Mouse (Mus musculus) forebrain, embryonic 16.5 days (tissue): ENCODE measurements around the gene Prss28. TPM values are rescaled to one million over a fixed set of nuclear protein-coding genes. Genes with fewer than 3 reads are reported as not detected.

Source experiments
- ATAC-seq: fragments of 200-750 bp; cut with Nextera tagmentation; 2 replicates; pipeline ENCODE4 v1.8.0; 2017; ENCODE audit warnings: mild to moderate bottlenecking, moderate library complexity
- H3K27ac ChIP-seq: fragments of 300-500 bp; sonication (generic); 2 replicates; pipeline ENCODE4 v1.5.1; 2014; ENCODE audit warnings: low read length, control low read depth
- H3K27me3 ChIP-seq: fragments of 300-500 bp; sonication (generic); replicated peaks from 2 replicates; pipeline ENCODE4 v1.6.1; 2014; ENCODE audit warnings: low read length; ENCODE audit not compliant: control insufficient read depth, insufficient read depth
- H3K36me3 ChIP-seq: fragments of 300-500 bp; sonication (generic); 2 replicates; pipeline ENCODE4 v1.6.1; 2014; ENCODE audit not compliant: control insufficient read depth, insufficient read depth
- H3K4me1 ChIP-seq: fragments of 300-500 bp; sonication (generic); replicated peaks from 2 replicates; pipeline ENCODE4 v1.6.1; 2014; ENCODE audit warnings: low read length; ENCODE audit not compliant: control insufficient read depth, insufficient read depth
- H3K4me2 ChIP-seq: fragments of 300-500 bp; sonication (generic); 2 replicates; pipeline ENCODE4 v1.6.1; 2014; ENCODE audit warnings: mild to moderate bottlenecking, low read length, control low read depth
- H3K4me3 ChIP-seq: fragments of 300-500 bp; sonication (generic); replicated peaks from 2 replicates; pipeline ENCODE4 v1.5.1; 2014; ENCODE audit warnings: mild to moderate bottlenecking, low read length, control low read depth
- H3K9ac ChIP-seq: fragments of 300-500 bp; sonication (generic); replicated peaks from 2 replicates; pipeline ENCODE4 v1.6.1; 2014; ENCODE audit warnings: low read depth, low read length, control low read depth
- H3K9me3 ChIP-seq: fragments of 300-500 bp; sonication (generic); 2 replicates; pipeline ENCODE4 v1.6.1; 2016; ENCODE audit warnings: low read length; ENCODE audit not compliant: control insufficient read depth
- WGBS: fragments of 180-500 bp; shearing (Covaris S2); extraction: QIAGEN DNeasy Blood & Tissue Kit; methylation state at CpG from one replicate; pipeline ENCODE4 v1.1.7; 2014; 5-methylcytosine and 5-hydroxymethylcytosine counted together
- polyA plus RNA-seq: library from polyadenylated mRNA; unstranded; fragments of >200 nt; fragmentation: Nextera tagmentation; extraction: Ambion mirVana; gene quantifications from 2 replicates; pipeline ENCODE4 v1.2.1, GENCODE M21; 2015

The Prss28 gene
- polyA plus RNA-seq, 1 experiment from 2014 or later, result not detected

DNA sequence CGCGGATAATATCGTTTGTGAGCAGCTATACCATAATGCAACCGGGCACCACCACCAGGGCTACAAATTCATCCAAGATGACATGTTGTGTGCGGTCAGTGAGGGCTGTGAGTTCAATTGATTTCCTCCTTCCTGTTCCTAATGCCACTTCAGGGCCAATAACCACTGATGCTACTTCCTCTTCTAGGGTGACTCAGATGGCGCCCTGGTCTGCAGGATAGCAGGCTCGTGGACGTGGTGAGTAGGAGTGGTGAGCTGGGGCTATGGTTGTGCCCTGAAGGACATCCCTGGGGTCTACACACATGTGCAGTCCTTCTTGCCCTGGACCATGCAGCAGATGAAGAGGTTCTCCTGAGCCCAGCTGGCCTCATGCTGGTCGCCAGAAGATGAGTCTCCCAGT is 23.9 kb downstream of the Prss28 start:
- H3K27me3 ChIP-seq, result peaks cover 3% of the 10 kb centered on the region; the same call in 1 of the 2 replicates
- no peak overlapping the region for H3K9ac ChIP-seq
- H3K4me3 ChIP-seq, result no peak overlapping the region
- no peaks in the 10 kb centered on the region for H3K36me3 ChIP-seq
- no peaks in the 10 kb centered on the region for H3K4me1 ChIP-seq
- WGBS, result 73% methylated on average over 9 of the region's 9 CpGs
- no peak overlapping the region for H3K27ac ChIP-seq
- no peak for ATAC-seq
- no peaks in the 10 kb centered on the region for H3K9me3 ChIP-seq
- no peak overlapping the region for H3K4me2 ChIP-seq

DNA sequence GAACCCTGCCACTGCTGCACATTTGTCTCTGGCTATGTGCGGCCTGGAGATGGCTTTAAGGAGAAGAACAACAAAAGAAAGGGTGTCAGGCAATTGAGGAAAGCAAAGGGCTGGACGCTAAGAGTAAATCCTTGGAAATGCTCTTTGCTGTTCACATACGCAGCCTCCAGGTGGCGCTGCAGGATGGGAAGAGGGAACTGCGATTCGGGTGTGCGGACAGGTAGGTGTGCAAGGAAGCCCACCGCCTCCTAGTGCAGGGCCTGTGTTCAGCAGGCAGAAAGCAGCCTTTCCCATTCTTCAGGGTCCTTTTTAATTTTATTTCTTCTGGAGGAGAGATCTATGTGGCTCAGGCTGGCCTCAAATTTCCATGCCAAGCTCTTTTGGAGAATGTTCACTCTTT is 25.5 kb downstream of the Prss28 start:
- 2% methylated on average over 8 of the region's 8 CpGs for WGBS
- H3K27ac ChIP-seq, result no peak overlapping the region
- no peaks in the 10 kb centered on the region for H3K27me3 ChIP-seq
- no peak overlapping the region for H3K4me2 ChIP-seq
- H3K4me3 ChIP-seq, result no peak overlapping the region
- H3K9me3 ChIP-seq, result no peaks in the 10 kb centered on the region
- H3K9ac ChIP-seq, result no peak overlapping the region
- no peaks in the 10 kb centered on the region for H3K4me1 ChIP-seq
- no peak for ATAC-seq
- H3K36me3 ChIP-seq, result no peaks in the 10 kb centered on the region

GRCm38 (mm10) chr17:25338218-25338617 is 29.8 kb downstream of the Prss28 start:
- WGBS, result 87% methylated on average over 4 of the region's 4 CpGs
- Histone ChIP-seq H3K4me2 (no peak overlapping the region), H3K27me3 (no peaks in the 10 kb centered on the region), H3K36me3 (no peaks in the 10 kb centered on the region), H3K4me1 (no peaks in the 10 kb centered on the region), H3K9me3 (no peaks in the 10 kb centered on the region), H3K4me3 (no peak overlapping the region), H3K27ac (no peak overlapping the region), H3K9ac (no peak overlapping the region)
- no peak for ATAC-seq

DNA sequence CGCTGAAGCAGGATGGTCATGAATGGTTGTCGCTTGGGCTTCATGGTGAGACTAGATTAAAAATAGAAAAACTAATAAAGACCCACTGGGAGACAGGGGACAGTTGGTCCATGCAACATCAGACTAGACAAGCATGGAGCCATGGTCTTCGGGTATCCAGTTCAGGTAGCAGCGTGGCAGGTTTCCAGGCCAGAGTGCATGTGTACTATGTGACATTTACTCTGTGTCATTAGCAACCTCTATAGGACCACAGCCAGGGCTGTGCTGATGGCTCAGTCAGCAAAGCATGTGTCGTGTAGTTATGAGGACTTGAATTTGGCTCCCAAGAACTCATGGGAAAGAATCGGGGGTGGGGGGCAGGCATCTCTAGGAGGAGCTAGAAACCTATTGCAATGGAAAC is 31.6 kb downstream of the Prss28 start:
- Histone ChIP-seq H3K36me3 (no peaks in the 10 kb centered on the region), H3K27me3 (no peaks in the 10 kb centered on the region), H3K9ac (no peak overlapping the region), H3K9me3 (no peaks in the 10 kb centered on the region), H3K4me2 (no peak overlapping the region), H3K4me1 (no peaks in the 10 kb centered on the region), H3K4me3 (no peak overlapping the region), H3K27ac (no peak overlapping the region)
- WGBS, result 81% methylated on average over 6 of the region's 6 CpGs
- no peak for ATAC-seq

GRCm38 (mm10) chr17:25341490-25341889 is 33.0 kb downstream of the Prss28 start:
- ATAC-seq, result no peak
- 63% methylated on average over 3 of the region's 3 CpGs for WGBS
- Histone ChIP-seq H3K9me3 (no peaks in the 10 kb centered on the region), H3K4me3 (no peak overlapping the region), H3K9ac (no peak overlapping the region), H3K27ac (no peak overlapping the region), H3K4me2 (no peak overlapping the region), H3K4me1 (no peaks in the 10 kb centered on the region), H3K27me3 (no peaks in the 10 kb centered on the region; the same call in 1 of the 2 replicates), H3K36me3 (no peaks in the 10 kb centered on the region)

GRCm38 (mm10) chr17:25345462-25345861 is 37.0 kb downstream of the Prss28 start, which contains the start of gene Tpsab1:
Gene Tpsab1, minus strand, starts transcription at chr17:25345562.
- H3K27ac ChIP-seq, result no peak within 1 kb of the TSS
- no peaks in the 10 kb centered on the region for H3K36me3 ChIP-seq
- no peak within 1 kb of the TSS for H3K4me2 ChIP-seq
- no peaks in the 10 kb centered on the region for H3K9me3 ChIP-seq
- 84% methylated on average over 4 of the region's 4 CpGs for WGBS
- H3K27me3 ChIP-seq, result no peaks in the 10 kb centered on the region; the same call in 1 of the 2 replicates
- no peak within 1 kb of the TSS for H3K9ac ChIP-seq
- no peak within 1 kb of the TSS for H3K4me3 ChIP-seq
- no peaks in the 10 kb centered on the region for H3K4me1 ChIP-seq
- no peak for ATAC-seq

DNA sequence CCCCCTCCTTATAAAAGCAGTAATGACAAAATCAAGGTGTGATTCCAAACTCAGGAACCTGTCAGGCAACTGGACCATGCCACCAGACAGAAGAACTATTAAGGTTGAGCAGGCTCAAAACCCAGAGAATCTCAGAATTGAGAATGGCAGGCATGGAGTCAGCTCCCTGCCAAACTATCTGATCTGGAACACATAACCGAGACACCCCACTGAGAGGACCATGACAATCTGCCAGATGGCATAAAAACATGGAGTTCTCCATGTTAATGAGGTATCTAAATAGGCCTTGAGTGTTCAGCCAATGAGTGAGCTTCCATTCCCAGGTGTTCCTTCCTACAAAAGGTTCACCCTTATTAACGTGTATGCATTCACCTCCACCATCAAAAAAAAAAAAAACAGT is 52.8 kb downstream of the Prss28 start:
- WGBS, result 73% methylated on average over 2 of the region's 2 CpGs
- no peaks in the 10 kb centered on the region for H3K9me3 ChIP-seq
- no peaks in the 10 kb centered on the region for H3K27me3 ChIP-seq
- no peak overlapping the region for H3K4me3 ChIP-seq
- ATAC-seq, result no peak
- no peaks in the 10 kb centered on the region for H3K36me3 ChIP-seq
- no peak overlapping the region for H3K9ac ChIP-seq
- no peaks in the 10 kb centered on the region for H3K4me1 ChIP-seq
- H3K4me2 ChIP-seq, result no peak overlapping the region
- no peak overlapping the region for H3K27ac ChIP-seq

Other genes with a start within 250 kb of the Prss28 start
- 12.0 and 12.5 TPM in 2 replicates for gene Tmem204, start 225.1 kb upstream of the Prss28 start, polyA plus RNA-seq
- 47.0 and 62.9 TPM in 2 replicates for gene Telo2, start 192.7 kb upstream of the Prss28 start, polyA plus RNA-seq
- not detected in 2 replicates for gene Ptx4, start 187.9 kb upstream of the Prss28 start, polyA plus RNA-seq
- gene Clcn7, start 175.3 kb upstream of the Prss28 start, polyA plus RNA-seq, result 30.2 and 34.3 TPM in 2 replicates
- gene Ccdc154, start 146.2 kb upstream of the Prss28 start, polyA plus RNA-seq, result not detected in 2 replicates
- not detected in 2 replicates for gene Gm38655, start 133.2 kb upstream of the Prss28 start, polyA plus RNA-seq
- gene BC003965, start 124.1 kb upstream of the Prss28 start, polyA plus RNA-seq, result 37.2 and 38.4 TPM in 2 replicates
- gene Unkl, start 120.2 kb upstream of the Prss28 start, polyA plus RNA-seq, result 15.0 and 15.2 TPM in 2 replicates
- gene Gnptg, start 68.5 kb upstream of the Prss28 start, polyA plus RNA-seq, result 83.8 and 99.9 TPM in 2 replicates
- gene Tsr3, start 68.5 kb upstream of the Prss28 start, polyA plus RNA-seq, result 62.2 and 62.9 TPM in 2 replicates
- gene Baiap3, start 52.3 kb upstream of the Prss28 start, polyA plus RNA-seq, result 7.9 and 22.5 TPM in 2 replicates
- gene Ube2i, start 34.0 kb upstream of the Prss28 start, polyA plus RNA-seq, result 635 and 668 TPM in 2 replicates
- gene Prss34, start 10.3 kb upstream of the Prss28 start, polyA plus RNA-seq, result not detected in 2 replicates
- gene Prss29, start 10.0 kb downstream of the Prss28 start, polyA plus RNA-seq, result not detected in 2 replicates
- gene Tpsab1, start 36.9 kb downstream of the Prss28 start, polyA plus RNA-seq, result not detected in 2 replicates
- gene Tpsb2, start 57.7 kb downstream of the Prss28 start, polyA plus RNA-seq, result 0.39 TPM in 1 of 2 replicates, not detected in the other
- gene Tpsg1, start 60.6 kb downstream of the Prss28 start, polyA plus RNA-seq, result 0.36 TPM in 1 of 2 replicates, not detected in the other
- gene Cacna1h, start 125.1 kb downstream of the Prss28 start, polyA plus RNA-seq, result 12.4 and 14.7 TPM in 2 replicates
- 0.80 and 0.88 TPM in 2 replicates for gene Tekt4, start 146.0 kb downstream of the Prss28 start, polyA plus RNA-seq
- gene Sstr5, start 188.6 kb downstream of the Prss28 start, polyA plus RNA-seq, result 0.32 and 0.44 TPM in 2 replicates